Mouse (Mus musculus) CH12.LX (cell line): ENCODE measurements around the gene Exoc6. TPM values are rescaled to one million over a fixed set of nuclear protein-coding genes. Genes with fewer than 3 reads are reported as not detected.

Experiments
- DNase-seq: peaks from one replicate; pipeline ENCODE4 v3.0.0-alpha.2; 2013; ENCODE audit errors: extremely low read depth
- H3K27ac ChIP-seq: 2 replicates; pipeline ENCODE4 v1.5.1; 2012; ENCODE audit warnings: low read depth, mild to moderate bottlenecking, control low read depth, moderate library complexity; ENCODE audit not compliant: insufficient read depth
- H3K27me3 ChIP-seq: replicated peaks from 2 replicates; pipeline ENCODE3; 2012; ENCODE audit warnings: inconsistent platforms
- H3K36me3 ChIP-seq, 2 experiments: replicated peaks in 1 of 2; 2 replicates each; pipeline versions ENCODE3 to v1.6.1; 2012; ENCODE audit warnings: inconsistent platforms in 1 of 2, low read length in 1 of 2, mild to moderate bottlenecking in 1 of 2, mixed read lengths in 1 of 2, moderate library complexity in 1 of 2; ENCODE audit not compliant: control insufficient read depth in 1 of 2, insufficient read depth in 1 of 2
- H3K4me1 ChIP-seq, 2 experiments: 2 replicates each; pipeline ENCODE4 v1.6.1; 2012; ENCODE audit warnings: inconsistent platforms in 1 of 2, moderate library complexity in 1 of 2; ENCODE audit not compliant: insufficient read depth in 2 of 2, control insufficient read depth in 1 of 2
- H3K4me2 ChIP-seq: 2 replicates; pipeline ENCODE4 v1.6.1; 2012; ENCODE audit warnings: low read depth, mild to moderate bottlenecking, control low read depth; ENCODE audit not compliant: poor library complexity, insufficient read depth, severe bottlenecking
- H3K4me3 ChIP-seq, 3 experiments: fragments of 150-350 bp in 1 of 3; sonication (generic) in 1 of 3; replicated peaks in 1 of 3; 2 replicates each; pipeline versions ENCODE3 to v1.5.1; 2011 to 2012; ENCODE audit warnings: low read depth in 2 of 3, low read length in 2 of 3, mild to moderate bottlenecking in 2 of 3, moderate library complexity in 2 of 3, control low read depth in 1 of 3, improper control_type of control experiment in 1 of 3, inconsistent platforms in 1 of 3, mixed read lengths in 1 of 3; ENCODE audit not compliant: poor library complexity in 1 of 3
- H3K79me2 ChIP-seq: replicated peaks from 2 replicates; pipeline ENCODE4 v1.6.1; 2012; ENCODE audit warnings: mild to moderate bottlenecking, moderate library complexity; ENCODE audit not compliant: control insufficient read depth, poor library complexity, insufficient read depth, severe bottlenecking; ENCODE audit errors: extremely low read depth
- H3K9ac ChIP-seq: 2 replicates; pipeline ENCODE4 v1.6.1; 2012; ENCODE audit warnings: low read depth, mild to moderate bottlenecking, control low read depth, moderate library complexity; ENCODE audit not compliant: insufficient read depth
- H3K9me3 ChIP-seq: replicated peaks from 2 replicates; pipeline ENCODE3; 2012; ENCODE audit warnings: low read length, inconsistent platforms, mixed read lengths
- BHLHE40 ChIP-seq: IDR thresholded peaks from 2 replicates; pipeline ENCODE4 v1.6.1; 2011; ENCODE audit warnings: mild to moderate bottlenecking, low read depth, low read length, improper control_type of control experiment
- GABPA ChIP-seq: IDR thresholded peaks from 2 replicates; pipeline ENCODE4 v1.6.1; 2012; ENCODE audit warnings: low read depth, low read length, improper control_type of control experiment, inconsistent platforms; ENCODE audit not compliant: insufficient replicate concordance
- RAD21 ChIP-seq: IDR thresholded peaks from 2 replicates; pipeline ENCODE4 v1.6.1; 2011; ENCODE audit warnings: low read depth, mild to moderate bottlenecking, low read length, improper control_type of control experiment, moderate library complexity
- ZC3H11A ChIP-seq: IDR thresholded peaks from 2 replicates; pipeline ENCODE4 v1.6.1; 2012; ENCODE audit warnings: low read depth, mild to moderate bottlenecking, inconsistent platforms, low read length, improper control_type of control experiment
- dilution Hi-C: fragments of 300-500 bp; cut with MboI; formaldehyde crosslinking; loops from 2 replicates; pipeline ENCODE4 v1.14.3; 2020; ENCODE audit warnings: low sequenced_read_pairs; ENCODE audit not compliant: extremely low pct_unique_long_range_greater_than_20kb, extremely low pct_ligation_motif_present
- in situ Hi-C: fragments of 300-500 bp; cut with MboI; formaldehyde crosslinking; loops from 3 replicates; pipeline ENCODE4 v1.14.3; 2019; ENCODE audit warnings: low sequenced_read_pairs, low pct_ligation_motif_present, low pct_unique_long_range_greater_than_20kb, mixed read lengths
- polyA plus RNA-seq: library from polyadenylated mRNA; unstranded; fragments of >175 nt; gene quantifications from 2 replicates; pipeline ENCODE4 v1.2.1, GENCODE M21; 2012; ENCODE audit warnings: low read depth; ENCODE audit not compliant: insufficient read length
- total RNA-seq, 2 experiments: library from RNA; depleted of rRNA; stranded (reverse); fragments of 300-350 nt in 1 of 2; fragments of >200 nt in 1 of 2; gene quantifications; 2 replicates each; pipeline ENCODE4 v1.2.3; 2012 to 2014

The Exoc6 gene
- total and polyA plus RNA-seq, 3 experiments = 8.0 to 18.5 (median 12.1) TPM

GRCm38 (mm10) chr19:37727366-37727765, 177.1 kb downstream of the Exoc6 start:
- H3K4me3 ChIP-seq = no peak overlapping the region
- no peak overlapping the region for H3K27ac ChIP-seq
- TF ChIP-seq BHLHE40 (no peak), GABPA (no peak), RAD21 (no peak), ZC3H11A (no peak)
- DNase-seq = no peak
- no peaks in the 10 kb centered on the region for H3K79me2 ChIP-seq
- H3K9ac ChIP-seq = no peak overlapping the region
- H3K27me3 ChIP-seq = no peaks in the 10 kb centered on the region
- peaks cover 2 to 14% of the 10 kb centered on the region in 2 experiments; a peak in 3 of 4 replicates for H3K4me1 ChIP-seq
- H3K4me2 ChIP-seq = no peak overlapping the region
- H3K9me3 ChIP-seq = no peaks in the 10 kb centered on the region
- H3K36me3 ChIP-seq = no peaks in the 10 kb centered on the region
- in situ Hi-C loops (no loop called here), dilution Hi-C loops (no loop called here)

Other genes starting within 250 kb of the Exoc6 start
- gene Ide, start 212.6 kb upstream of the Exoc6 start, total RNA-seq (2012; rRNA removed) = 56.0 and 62.2 TPM in 2 replicates
- gene Ide, start 212.6 kb upstream of the Exoc6 start, total RNA-seq (2014; rRNA removed) = 74.4 and 79.5 TPM in 2 replicates
- gene Ide, start 212.6 kb upstream of the Exoc6 start, polyA plus RNA-seq = 116 and 124 TPM in 2 replicates
- 61.7 and 66.1 TPM in 2 replicates for gene Kif11, start 174.0 kb upstream of the Exoc6 start, total RNA-seq (2012; rRNA removed)
- gene Kif11, start 174.0 kb upstream of the Exoc6 start, total RNA-seq (2014; rRNA removed) = 144 and 158 TPM in 2 replicates
- 67.8 and 69.6 TPM in 2 replicates for gene Kif11, start 174.0 kb upstream of the Exoc6 start, polyA plus RNA-seq
- 7.3 and 7.6 TPM in 2 replicates for gene Hhex, start 115.6 kb upstream of the Exoc6 start, total RNA-seq (2012; rRNA removed)
- gene Hhex, start 115.6 kb upstream of the Exoc6 start, total RNA-seq (2014; rRNA removed) = 9.1 and 11.0 TPM in 2 replicates
- gene Hhex, start 115.6 kb upstream of the Exoc6 start, polyA plus RNA-seq = 40.2 and 42.0 TPM in 2 replicates
- gene Cyp26c1, start 135.2 kb downstream of the Exoc6 start, total RNA-seq (2012; rRNA removed) = 0.08 TPM in 1 of 2 replicates, not detected in the other
- gene Cyp26c1, start 135.2 kb downstream of the Exoc6 start, total RNA-seq (2014; rRNA removed) = not detected in 2 replicates
- gene Cyp26c1, start 135.2 kb downstream of the Exoc6 start, polyA plus RNA-seq = not detected in 2 replicates
- 0.17 TPM in 1 of 2 replicates, not detected in the other for gene Cyp26a1, start 147.4 kb downstream of the Exoc6 start, total RNA-seq (2012; rRNA removed)
- not detected in 2 replicates for gene Cyp26a1, start 147.4 kb downstream of the Exoc6 start, total RNA-seq (2014; rRNA removed)
- gene Cyp26a1, start 147.4 kb downstream of the Exoc6 start, polyA plus RNA-seq = not detected in 2 replicates